Mouse (Mus musculus) A20 (cell line): Measurements from ENCODE around the gene Btbd2.

Experiments
- DNase-seq: peaks from one replicate; pipeline ENCODE4 v3.0.0-alpha.2; 2011; ENCODE audit warnings: low read depth, low spot score

Gene Btbd2

DNA sequence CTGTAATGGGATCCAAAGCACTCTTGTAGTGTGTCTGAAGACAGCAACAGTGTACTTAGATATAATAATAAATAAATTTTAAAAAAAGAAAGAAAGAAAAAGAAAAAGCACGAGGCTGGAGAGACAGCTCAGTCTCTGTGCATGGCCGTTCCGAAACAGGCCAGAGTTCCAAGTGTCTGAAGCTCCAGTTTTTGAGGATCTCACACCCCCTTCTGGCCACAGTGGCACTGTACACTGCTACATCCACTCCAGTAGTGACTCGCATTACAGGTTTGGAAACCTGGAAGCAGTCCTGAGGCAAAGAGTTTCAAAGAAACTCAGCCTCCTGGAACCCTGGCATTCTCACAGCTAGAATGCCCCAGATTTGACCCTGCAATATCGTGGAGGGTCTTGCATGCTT is 31.0 kb upstream of the Btbd2 start:
- DNase-seq = peak; percentile 66

DNA sequence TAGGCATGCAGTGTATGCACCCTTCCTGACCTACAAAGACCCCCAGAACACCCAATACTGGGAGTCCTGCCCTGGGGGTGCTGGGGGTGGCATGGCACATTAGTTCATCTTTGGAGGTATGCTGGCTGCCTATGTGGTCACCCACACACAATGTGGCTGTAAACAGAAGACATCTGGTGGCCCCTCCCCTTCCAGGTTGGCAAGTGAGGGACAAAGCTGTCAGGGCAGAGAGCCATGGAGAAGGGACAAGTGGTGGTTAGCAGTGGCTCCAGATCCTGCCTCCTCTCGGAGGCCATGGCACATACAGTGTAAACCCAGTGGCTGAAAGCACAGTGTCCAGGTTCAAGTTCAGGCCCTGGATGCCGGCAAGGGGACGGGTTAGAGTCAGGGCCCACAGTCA is 29.7 kb upstream of the Btbd2 start:
- DNase-seq = no peak

DNA sequence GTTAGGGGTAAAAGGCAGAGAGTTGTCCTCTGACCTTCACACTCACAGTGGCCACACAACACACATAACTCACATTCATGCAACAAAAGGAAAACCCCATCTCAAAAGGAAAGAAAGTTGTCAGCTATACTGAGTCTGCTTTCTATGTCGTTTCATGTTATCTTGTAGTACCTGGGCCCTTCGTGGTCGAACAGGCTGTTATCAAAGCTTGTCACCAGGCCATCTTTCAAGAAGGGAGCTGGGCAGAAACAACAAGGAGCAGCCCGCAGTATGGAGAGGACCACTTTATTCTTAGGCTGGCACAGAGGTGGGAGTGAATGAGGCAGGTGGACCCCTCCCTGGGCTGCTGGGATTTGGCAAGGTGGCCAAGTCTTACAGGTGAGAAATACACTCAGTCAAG is 28.1 kb upstream of the Btbd2 start:
- DNase-seq = no peak

DNA sequence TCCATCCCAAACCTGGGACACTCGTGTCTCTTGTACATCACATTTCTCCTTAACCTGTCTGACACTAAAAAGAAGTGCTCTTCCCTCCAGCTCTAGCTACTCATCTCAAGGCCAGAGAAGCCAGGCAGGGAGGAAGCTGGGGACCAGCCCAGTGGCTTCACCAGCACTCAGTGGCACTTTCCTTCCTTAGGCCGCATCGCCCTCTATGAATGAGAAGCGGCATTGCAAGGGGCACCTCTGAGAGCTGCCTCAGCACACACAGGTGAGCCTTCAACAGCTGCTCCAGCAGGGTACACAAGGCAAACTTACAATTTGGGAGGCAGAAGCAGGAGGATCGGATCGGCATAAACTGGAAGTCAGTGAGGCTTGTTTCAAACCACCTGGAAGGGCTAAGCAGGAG is 27.3 kb upstream of the Btbd2 start:
- peak; percentile 80 for DNase-seq

DNA sequence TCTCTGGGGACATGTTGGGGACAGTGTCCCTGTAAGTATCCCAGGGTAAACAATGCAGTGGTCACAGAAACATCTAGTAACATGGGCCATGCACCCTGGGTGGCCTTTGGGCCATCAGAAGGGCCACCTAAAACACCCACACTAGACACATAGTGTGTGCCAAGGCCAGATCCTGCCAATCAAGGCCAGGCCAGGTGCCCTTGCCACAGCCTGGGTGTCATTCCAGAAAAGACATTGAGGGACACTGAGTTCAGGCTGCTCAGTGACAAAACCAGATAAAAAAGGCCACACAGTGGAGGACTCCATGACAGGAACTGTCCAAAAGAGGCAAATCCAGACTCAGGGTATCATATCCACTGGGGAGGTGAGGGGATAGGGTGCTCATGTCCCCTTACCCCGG is 26.8 kb upstream of the Btbd2 start:
- DNase-seq = no peak

DNA sequence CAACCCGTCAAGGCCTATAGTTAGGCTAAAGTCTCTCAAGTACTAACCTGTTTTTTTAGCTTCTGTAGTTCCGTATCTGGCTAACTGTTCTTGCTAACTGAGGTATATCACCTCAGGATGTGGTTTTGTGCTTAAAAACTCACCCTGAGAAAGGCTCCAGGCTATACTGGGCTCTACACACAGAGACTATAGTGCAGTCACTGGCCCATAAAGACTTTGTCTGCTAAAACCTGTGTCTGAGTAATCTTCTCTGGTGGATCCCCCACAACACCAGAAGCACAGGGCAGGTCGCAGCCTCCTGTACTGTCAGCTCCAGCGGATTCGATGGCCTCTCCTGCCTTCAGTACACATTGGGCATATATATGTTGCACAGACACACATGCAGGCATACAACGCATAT is 25.1 kb upstream of the Btbd2 start:
- DNase-seq = peak; percentile 77

DNA sequence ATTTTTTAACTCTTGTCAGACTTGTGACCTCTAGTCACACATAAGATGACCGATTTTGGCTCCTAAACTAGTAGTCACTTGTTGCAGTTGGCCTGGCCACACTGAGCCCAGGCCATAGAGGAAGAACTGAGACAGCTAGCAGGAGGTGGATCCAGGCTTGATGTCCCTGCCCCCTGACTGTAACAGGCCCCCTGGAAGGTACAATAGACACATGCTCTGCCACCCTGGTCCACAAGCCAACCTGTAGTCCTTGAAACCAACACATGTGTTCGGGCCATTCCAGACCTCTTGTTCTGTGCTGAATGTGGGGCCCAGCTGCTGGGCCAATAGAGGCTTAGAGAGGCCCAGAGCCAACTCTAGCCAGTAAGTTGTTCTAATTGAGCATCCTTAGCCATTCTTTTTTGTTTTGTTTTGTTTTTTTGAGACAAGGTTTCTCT is 23.4 kb upstream of the Btbd2 start:
- DNase-seq = peak; percentile 48

DNA sequence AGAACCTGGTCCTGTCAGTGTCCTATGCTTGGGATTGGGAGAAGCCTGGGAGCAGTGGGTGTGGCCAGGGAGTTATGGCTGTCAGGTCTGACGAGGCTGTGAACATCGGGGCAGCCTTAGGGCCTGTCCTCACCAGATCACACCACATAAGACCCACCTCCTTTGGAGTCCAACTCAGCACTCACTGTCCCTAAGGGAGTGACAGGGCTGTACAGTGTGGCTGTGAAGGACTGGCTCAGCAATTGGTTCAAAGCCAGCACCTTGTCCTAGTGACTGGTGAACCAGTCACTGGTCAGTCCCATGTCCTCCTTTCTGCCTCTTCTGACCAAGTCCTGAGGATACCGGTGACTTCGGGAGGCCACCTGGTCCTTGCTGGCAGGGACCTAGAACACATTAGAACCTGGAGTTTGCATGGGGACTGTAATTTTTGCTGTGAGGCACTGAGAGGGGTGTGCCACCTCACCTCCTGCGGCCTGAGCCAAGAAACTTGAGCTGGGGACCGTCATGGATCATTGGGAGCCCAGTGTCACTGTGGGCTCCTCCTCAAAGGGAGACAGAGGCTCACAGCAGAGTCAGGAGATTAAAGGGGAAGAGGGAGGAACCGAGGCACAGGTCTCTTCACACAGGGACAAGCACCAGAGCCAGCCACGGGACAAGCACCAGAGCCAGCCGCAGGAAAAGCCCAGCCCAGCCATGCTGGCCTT is 22.8 kb upstream of the Btbd2 start:
- DNase-seq = peak; percentile 21

DNA sequence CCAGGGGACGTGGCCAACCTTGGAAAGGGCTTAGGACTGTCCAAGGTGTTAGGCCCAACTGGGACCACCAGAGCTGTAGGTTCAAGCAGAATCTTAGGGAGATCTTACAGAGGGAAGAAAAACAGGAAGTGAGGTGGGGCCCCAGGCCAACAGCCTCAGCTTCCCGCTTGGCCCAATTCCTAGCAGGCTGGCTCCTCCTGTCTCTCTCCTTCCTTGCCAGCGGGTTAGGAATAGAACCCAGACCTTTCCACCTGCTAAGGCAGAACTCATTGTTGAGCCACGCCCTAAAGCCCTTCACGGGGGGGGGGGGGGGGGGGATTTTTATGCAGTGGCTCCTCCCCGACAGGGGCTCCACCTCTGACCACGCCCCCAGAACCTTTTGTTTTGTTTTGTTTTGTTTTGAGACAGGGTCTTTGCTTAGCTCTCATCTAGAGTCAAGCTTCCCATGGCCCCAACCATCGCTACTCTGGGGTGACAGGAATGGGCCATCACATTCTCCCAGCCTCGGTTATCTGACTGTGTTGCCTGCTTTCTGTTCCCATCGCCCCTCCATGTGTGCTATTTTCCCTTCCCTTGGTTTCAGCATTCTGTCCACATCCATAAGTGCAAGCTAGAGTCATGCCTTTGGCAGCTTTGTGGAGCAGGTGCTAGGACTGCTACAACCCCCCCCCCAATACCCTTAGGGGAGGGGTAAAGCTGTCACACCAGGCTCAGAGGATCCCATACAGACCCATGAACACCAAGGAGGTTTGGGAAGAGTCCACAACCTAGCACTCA is 21.9 kb upstream of the Btbd2 start:
- peak; percentile 87 for DNase-seq

DNA sequence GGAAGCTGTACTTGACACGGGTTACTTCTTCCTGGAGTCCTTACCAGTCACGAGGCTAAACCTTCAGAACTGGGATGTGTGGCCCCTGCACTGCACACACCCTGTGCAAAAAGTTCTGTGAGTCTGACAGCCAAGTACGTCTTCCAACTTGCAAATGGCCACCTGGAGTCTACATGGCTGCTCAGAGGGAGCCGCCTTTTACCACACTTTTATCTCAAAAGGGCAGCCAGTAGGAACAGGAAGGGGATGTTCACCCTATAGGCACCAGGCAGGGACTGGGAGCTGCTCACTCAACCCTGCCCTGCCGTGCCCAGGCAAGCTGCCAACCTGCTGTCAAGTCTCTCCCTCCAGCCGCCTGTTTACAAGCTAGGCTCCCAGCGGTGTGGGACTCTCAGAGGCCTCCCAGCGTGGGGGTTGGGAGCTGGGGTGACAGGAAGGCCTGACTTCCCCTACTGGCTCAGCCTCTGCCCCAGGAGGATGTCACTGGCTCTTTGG is 21.1 kb upstream of the Btbd2 start, which contains the start of gene Mknk2:
Gene Mknk2, minus strand, starts transcription at position 171 of the 495 bp plus-strand sequence.
- peak; percentile 89 for DNase-seq

DNA sequence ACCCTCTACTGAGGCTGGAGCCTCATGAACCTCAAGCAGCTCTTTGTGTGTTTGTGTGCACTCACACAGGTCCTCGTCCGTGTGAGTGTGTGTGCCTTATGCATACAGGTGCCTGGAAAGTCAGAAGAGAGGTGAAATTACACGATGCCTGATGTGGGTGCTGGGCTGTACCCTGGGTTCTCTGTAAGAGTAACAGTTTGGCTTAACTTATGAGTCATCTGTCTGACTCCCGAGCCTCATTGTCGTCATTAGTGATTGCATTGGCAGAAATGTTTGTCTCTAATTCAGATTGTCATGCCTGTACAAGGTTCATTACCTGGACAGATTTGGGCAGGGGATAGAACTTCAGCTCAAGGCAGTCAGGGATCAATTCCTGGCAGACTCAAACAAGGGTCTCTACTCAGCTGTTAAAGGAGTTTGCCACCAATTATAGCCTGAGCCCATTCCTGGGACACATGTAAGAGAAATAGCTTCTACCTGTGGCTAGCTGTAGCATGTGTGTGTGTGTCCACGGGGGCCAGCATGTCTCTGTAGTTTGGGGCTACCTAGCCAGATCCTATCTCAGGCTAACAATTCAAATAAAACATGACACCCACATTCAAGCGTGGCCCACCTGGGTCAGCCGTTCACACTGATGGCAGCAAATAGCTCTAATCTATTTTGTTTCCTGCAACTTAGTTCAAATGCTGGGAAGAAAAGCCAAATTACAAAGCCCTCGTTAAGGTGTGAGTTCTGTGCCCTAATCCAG is 20.4 kb upstream of the Btbd2 start:
- peak; percentile 78 for DNase-seq

DNA sequence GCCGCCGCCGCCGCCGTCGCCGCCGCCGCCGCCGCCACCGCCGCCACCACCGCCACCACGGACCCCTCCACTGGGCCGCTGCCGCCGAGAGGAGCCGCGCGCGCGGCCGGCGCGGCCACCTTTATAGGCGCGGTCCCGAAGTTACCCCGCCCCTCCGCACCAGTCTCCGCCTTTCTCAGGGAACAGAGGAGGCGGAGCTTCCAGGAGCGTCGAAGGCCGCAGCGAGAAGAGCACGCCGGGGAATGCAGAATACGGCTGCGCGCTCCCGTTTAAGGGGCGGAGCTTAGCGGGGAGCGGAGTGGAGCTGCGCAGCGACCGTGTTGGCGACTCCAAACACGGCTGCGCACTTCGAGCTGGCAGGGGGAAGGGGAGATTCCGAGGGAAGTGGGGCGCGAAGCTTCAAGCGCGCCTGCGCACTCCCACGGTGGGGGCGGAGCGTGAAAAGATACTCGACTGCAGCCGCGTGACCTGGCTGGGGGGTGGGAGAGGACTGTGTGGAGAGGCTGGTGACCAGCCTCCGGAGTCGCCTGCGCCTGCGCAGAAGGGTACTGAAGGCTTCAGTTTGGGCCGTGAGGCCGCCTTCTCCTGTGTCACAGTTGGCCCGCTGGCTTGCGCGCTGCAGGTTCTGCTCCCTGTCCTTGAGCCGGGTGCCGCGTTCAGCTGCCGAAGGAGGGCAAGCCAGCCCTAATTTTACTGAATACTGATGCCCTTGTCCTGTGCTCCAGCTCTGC is 19.5 kb upstream of the Btbd2 start:
- DNase-seq = peak; percentile 100

DNA sequence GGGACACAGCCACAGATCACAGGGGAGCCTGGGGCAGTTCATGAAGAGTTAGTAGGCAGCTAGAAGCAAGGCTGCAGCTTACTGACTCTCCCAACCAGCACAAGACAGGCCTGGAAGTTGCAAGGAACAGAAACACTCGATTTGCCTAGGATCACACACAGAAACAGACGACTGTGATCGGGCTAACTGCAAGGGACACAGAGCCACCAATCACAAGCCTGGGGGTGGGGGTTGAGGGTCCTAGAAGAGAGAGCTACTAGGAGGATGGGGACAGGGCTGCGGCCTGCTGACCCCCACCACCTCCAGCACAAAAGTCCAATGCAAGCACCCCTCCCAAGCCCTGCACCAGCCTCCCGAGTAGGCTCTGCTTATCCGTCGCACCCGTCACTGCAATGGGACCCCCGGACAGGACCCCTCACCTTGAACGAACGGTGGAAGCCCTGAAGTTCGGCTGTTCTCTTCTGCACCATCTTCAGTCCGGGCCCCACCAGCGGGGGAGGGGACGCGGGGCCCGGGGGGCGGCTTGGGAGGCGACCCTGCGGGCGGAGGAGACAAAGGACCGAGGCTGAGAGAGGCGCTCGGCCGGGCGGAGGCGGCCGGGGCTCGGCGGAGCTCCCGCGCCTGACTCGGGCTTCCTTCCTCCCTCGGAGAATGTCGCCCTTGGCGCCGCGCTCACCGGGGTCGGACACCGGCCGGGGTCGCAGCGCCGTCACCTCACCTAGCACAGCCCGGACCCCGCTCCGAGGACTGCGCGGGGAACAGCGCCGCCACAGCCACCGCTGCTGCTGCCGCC is 18.7 kb upstream of the Btbd2 start:
- DNase-seq = peak; percentile 52

DNA sequence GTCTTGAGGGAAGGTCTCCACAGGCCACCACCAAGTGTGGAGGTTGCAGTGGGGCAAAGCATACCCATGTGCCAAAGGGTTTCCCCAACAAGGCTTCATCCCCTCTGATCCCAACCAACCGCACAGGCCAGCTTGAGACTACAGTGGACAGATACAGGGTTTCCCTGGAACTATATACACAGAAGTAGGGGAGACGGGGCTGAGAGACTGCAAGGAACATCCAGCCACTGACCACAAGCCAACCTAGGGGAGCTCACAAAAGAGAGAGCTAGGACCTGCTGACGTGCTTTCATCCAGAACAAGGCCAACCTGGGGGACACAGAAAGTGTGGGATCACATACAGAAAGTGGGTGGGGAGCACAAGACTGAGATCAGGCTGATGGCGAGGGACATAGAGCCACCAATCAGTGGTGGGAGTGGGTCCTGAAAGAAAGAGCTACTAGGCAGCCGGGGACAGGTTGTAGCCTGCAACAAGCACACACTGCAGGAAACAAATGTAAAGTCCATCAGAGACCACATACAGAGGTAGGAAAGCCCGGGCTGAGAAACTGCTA is 18.1 kb upstream of the Btbd2 start:
- DNase-seq = no peak

DNA sequence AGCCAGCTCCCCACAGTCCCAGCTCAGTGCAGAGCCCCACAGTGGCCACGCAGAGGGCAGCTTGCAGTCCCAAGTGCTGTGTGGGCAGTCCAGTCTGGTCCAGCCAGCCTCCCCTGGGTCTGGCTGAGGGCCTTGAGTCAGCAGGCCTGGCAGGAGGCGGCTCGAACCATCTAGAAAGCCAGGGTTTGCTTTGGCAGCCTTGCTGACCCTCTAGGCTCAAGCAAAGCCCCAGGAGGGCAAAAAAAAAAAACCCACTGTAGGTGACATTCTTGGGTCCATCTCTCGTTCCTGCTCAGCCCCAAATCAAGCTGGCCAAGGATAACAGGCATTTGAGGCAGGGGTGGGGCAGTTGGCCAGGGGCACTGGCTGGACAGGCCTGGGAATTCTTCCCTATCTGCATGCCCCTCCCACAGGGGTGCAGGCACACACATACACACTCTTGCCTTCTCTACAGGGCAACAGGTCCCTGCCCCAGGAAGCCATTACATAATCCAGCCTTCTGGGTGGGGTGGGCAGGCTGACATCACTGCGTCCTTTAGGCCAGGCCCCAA is 17.4 kb upstream of the Btbd2 start:
- DNase-seq = no peak

DNA sequence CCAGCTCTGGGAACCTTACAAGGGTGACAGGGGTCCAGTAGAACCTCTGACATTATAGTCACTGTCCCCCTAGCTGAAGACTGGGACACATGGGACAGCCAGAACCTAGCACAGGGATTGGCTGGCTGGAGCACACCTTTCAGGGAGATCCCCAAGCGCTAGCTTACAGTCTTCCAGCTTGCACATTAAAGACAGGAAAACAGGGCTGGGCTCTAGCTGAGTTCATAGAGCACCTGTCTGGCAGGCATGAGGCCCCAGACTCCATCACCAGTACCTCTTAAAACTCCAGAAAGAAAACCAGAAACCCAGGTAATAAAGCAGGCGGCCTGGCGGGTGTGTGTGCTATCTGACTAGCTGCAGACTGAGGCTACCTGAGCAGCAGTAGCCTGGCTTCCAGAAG is 16.8 kb upstream of the Btbd2 start:
- DNase-seq = no peak

DNA sequence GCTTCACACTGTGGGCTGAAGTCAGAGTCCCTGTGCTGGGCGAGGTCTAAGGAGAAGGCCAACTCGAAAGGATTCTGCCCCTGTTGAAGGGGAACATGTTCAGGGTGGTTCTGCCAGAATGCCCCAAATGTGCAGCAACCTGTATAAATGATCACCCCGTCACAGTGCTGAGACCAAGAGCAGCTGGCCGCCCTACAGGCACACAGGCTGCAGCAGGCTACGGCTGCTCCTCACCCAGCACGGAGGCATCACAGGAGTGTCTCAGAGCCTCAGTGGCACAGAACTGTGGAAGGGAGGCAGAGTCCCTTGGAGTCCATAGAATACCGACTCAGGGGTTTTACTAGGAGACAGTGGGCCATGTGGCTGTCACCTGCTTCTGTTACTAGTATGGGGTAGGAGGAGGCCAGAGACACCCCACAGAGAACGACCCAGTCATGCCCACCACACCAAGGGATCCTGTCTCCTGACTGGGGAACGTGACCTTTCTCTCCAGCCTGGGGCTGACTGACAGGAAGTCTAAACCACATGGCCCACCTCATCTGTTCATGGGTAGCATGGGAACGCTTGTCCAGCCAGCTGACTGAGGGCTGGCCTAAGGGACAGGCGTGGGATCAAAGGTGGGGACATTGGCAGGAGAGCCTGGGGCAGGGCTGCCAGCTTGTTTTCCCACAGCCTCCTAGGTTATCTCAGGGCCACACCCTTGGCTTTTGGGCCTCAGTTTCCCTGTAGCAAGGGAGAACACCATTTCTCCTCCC is 15.2 kb upstream of the Btbd2 start:
- no peak for DNase-seq

DNA sequence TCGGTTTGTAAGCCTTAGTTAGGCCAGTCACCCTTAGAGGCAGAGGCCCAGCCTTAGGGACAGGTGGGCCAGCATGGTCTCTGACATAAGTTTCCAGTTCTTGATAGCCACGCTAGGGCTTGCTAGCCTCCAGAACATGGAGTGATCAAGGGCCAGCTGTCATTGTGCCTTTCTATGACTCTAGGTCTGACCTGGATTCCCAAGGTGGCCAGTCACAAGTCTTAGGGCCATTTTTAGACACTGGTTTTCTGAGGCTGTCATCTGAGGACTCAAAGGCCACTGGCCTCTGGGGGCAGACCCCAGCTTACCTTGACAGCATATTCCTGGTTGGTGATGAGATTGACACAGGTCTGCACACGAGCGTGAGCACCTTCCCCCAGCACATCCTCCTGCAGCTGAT is 14.4 kb upstream of the Btbd2 start:
- no peak for DNase-seq

DNA sequence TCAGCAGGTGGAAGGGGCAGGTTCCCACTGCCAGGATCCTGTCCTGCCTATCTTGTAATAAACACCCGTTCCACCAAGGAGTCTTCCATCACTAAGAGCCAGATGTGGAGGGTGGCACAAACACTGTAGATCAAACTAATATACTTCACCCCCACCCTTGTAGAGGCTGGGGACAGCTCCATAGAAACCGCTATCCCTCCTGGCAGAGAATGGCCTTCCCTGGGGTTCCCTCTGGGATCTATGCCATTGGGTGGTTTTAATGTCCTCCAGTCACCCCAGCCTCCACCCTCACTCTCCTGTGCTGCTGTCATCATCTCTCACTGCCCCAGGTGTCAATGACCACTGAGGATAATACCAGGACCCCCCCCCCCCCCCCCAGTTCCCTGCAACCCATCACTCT is 13.7 kb upstream of the Btbd2 start:
- no peak for DNase-seq
